Mouse (Mus musculus): ENCODE data around the gene Kcnc3. TPM values are rescaled to one million over a fixed set of nuclear protein-coding genes. Genes with fewer than 3 reads are reported as not detected.

Kcnc3 gene
- total RNA-seq, 1 experiment = 9.5 TPM

DNA sequence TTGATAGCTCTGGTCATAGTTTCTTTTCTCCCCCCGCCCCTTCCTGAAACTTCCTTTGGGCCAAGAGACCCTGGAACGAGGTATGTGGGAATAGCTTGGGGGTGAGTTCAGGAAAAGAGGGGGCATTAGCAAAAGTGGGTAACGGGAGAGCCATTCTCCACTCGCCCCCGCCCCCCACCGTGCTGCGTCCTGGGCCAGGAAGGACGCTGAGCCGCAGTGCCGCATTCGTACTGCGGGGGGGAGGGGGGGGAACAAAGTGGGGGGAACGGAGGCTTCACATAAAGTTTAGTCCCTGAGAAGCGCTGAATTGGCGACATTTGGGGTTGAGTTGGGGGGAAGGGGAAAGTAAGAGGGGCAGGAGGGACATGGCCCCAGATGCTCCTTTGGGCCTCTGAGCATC is 2.6 kb downstream of the Kcnc3 start:
- Histone ChIP-seq H3K4me1 (ENCODE audit: control insufficient read depth in 2 of 2, insufficient read depth in 2 of 2, low read length in 2 of 2, poor library complexity in 1 of 2) (peaks cover 6 to 32% of the 10 kb centered on the region in 2 experiments; a peak in 3 of 4 replicates), H3K4me3 (ENCODE audit: insufficient read depth in 1 of 2, low read depth in 1 of 2, low read length in 2 of 2, poor library complexity in 1 of 2, severe bottlenecking in 1 of 2) (peak overlapping the region in 1 of 2 experiments; percentile 40; a peak in 2 of 4 replicates), H3K27ac (ENCODE audit: insufficient read depth, low read depth, low read length, poor library complexity, severe bottlenecking) (no peak overlapping the region), H3K36me3 (ENCODE audit: control insufficient read depth, insufficient read depth, low read length, poor library complexity, severe bottlenecking) (peaks cover 14% of the 10 kb centered on the region), H3K9ac (ENCODE audit: insufficient read depth, low read depth, low read length, poor library complexity, severe bottlenecking) (0 out of 2 replicates have a peak overlapping the region, but pooled peaks have one; percentile 21), H3K9me3 (ENCODE audit: control insufficient read depth, insufficient read depth, low read depth, low read length) (no peaks in the 10 kb centered on the region)
- TF ChIP-seq HCFC1 (IDR thresholded peaks at IDR 0.05; ENCODE audit: borderline replicate concordance, insufficient read depth, low read length) (no peak), MAFK (IDR thresholded peaks at IDR 0.05; ENCODE audit: insufficient read depth, low read depth, low read length) (no peak), CHD2 (IDR thresholded peaks at IDR 0.05; ENCODE audit: low read depth, low read length) (no peak), ZNF384 (IDR thresholded peaks at IDR 0.05; ENCODE audit: low read depth, low read length) (no peak), ZC3H11A (IDR thresholded peaks at IDR 0.05; ENCODE audit: borderline replicate concordance, low read depth, low read length) (no peak)
- DNase-seq (ENCODE audit: low read depth, low spot score) = no peak
- in situ Hi-C loops (cut with MboI; ENCODE audit: low sequenced_read_pairs in 2 of 2, unreplicated experiment in 2 of 2) = no loop called here

DNA sequence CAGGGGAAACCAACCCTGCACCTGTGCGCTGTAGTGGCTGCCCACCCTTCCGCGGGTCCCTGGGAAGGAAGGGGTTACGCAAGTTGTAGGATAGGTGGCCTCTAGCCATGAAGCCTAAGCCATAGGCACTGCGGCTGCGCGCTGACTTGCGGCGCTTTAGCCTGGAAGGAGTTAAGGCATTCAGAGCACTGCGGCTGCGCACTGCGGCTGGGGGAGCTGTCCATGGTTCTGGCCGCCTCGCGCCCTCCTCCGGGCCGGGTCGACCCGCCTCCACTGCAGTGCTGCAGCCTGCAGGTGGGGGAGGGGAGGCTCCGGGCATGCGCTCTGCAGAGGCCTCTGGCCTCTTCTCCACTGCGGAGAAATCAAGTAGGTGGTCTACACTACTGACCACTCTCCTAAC is 3.3 kb downstream of the Kcnc3 start:
- H3K27ac ChIP-seq (ENCODE audit: insufficient read depth, low read depth, low read length, poor library complexity, severe bottlenecking) = no peak overlapping the region
- peak overlapping the region; percentile 12 to 36; a peak in 3 of 4 replicates for H3K4me3 ChIP-seq (ENCODE audit: insufficient read depth in 1 of 2, low read depth in 1 of 2, low read length in 2 of 2, poor library complexity in 1 of 2, severe bottlenecking in 1 of 2)
- in situ Hi-C loops (cut with MboI; ENCODE audit: low sequenced_read_pairs in 2 of 2, unreplicated experiment in 2 of 2) = no loop called here
- DNase-seq (ENCODE audit: low read depth, low spot score) = peak; percentile 77
- no peaks in the 10 kb centered on the region for H3K9me3 ChIP-seq (ENCODE audit: control insufficient read depth, insufficient read depth, low read depth, low read length)
- no peak for TF ChIP-seq HCFC1 (IDR thresholded peaks at IDR 0.05; ENCODE audit: borderline replicate concordance, insufficient read depth, low read length)
- TF ChIP-seq CHD2 (IDR thresholded peaks at IDR 0.05; ENCODE audit: low read depth, low read length) = peak; percentile 57; the same call in 1 of the 2 replicates
- H3K4me1 ChIP-seq (ENCODE audit: control insufficient read depth in 2 of 2, insufficient read depth in 2 of 2, low read length in 2 of 2, poor library complexity in 1 of 2) = peaks cover 6 to 30% of the 10 kb centered on the region in 2 experiments; a peak in 3 of 4 replicates
- no peak overlapping the region for H3K9ac ChIP-seq (ENCODE audit: insufficient read depth, low read depth, low read length, poor library complexity, severe bottlenecking)
- peaks cover 19% of the 10 kb centered on the region for H3K36me3 ChIP-seq (ENCODE audit: control insufficient read depth, insufficient read depth, low read length, poor library complexity, severe bottlenecking)

DNA sequence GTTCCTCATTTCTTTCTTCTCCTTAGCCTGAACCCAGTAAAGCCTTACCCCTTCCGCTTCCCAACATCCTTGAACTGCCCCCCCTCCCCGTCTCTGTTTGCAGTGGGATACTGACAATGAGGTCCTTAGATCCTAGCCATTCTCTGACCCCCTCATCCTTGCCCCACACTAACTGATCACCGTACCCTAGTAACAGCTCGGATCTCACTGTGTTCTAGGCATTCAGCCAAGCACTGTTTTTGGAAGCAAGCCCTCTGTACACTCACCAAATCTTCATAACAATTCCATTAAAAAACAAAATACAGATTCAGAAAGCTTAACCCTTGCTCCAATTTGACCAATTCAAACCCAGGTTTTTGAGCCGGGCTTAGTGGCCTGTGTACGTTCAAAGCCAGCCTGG is 3.8 kb downstream of the Kcnc3 start:
- Histone ChIP-seq H3K4me3 (ENCODE audit: insufficient read depth in 1 of 2, low read depth in 1 of 2, low read length in 2 of 2, poor library complexity in 1 of 2, severe bottlenecking in 1 of 2) (no peak overlapping the region), H3K36me3 (ENCODE audit: control insufficient read depth, insufficient read depth, low read length, poor library complexity, severe bottlenecking) (peaks cover 23% of the 10 kb centered on the region), H3K9ac (ENCODE audit: insufficient read depth, low read depth, low read length, poor library complexity, severe bottlenecking) (no peak overlapping the region), H3K9me3 (ENCODE audit: control insufficient read depth, insufficient read depth, low read depth, low read length) (no peaks in the 10 kb centered on the region), H3K4me1 (ENCODE audit: control insufficient read depth in 2 of 2, insufficient read depth in 2 of 2, low read length in 2 of 2, poor library complexity in 1 of 2) (peaks cover 6 to 30% of the 10 kb centered on the region in 2 experiments; a peak in 3 of 4 replicates), H3K27ac (ENCODE audit: insufficient read depth, low read depth, low read length, poor library complexity, severe bottlenecking) (no peak overlapping the region)
- no peak for DNase-seq (ENCODE audit: low read depth, low spot score)
- in situ Hi-C loops (cut with MboI; ENCODE audit: low sequenced_read_pairs in 2 of 2, unreplicated experiment in 2 of 2) = no loop called here
- TF ChIP-seq ZC3H11A (IDR thresholded peaks at IDR 0.05; ENCODE audit: borderline replicate concordance, low read depth, low read length) = no peak
- TF ChIP-seq CHD2 (IDR thresholded peaks at IDR 0.05; ENCODE audit: low read depth, low read length) = no peak
- TF ChIP-seq MAFK (IDR thresholded peaks at IDR 0.05; ENCODE audit: insufficient read depth, low read depth, low read length) = no peak
- no peak for TF ChIP-seq HCFC1 (IDR thresholded peaks at IDR 0.05; ENCODE audit: borderline replicate concordance, insufficient read depth, low read length)
- no peak for TF ChIP-seq ZNF384 (IDR thresholded peaks at IDR 0.05; ENCODE audit: low read depth, low read length)

DNA sequence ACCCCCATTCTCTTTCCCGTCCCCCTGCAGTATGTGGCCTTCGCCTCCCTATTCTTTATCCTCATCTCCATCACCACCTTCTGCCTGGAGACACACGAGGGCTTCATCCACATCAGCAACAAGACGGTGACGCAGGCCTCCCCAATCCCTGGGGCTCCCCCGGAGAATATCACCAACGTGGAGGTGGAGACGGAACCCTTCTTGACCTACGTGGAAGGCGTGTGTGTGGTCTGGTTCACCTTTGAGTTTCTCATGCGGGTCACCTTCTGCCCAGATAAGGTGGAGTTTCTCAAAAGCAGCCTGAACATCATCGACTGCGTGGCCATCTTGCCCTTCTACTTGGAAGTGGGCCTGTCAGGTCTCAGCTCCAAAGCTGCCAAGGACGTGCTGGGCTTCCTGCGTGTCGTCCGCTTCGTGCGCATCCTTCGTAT is 4.7 kb downstream of the Kcnc3 start:
- H3K9me3 ChIP-seq (ENCODE audit: control insufficient read depth, insufficient read depth, low read depth, low read length) = no peaks in the 10 kb centered on the region
- H3K4me3 ChIP-seq (ENCODE audit: insufficient read depth in 1 of 2, low read depth in 1 of 2, low read length in 2 of 2, poor library complexity in 1 of 2, severe bottlenecking in 1 of 2) = no peak overlapping the region
- DNase-seq (ENCODE audit: low read depth, low spot score) = no peak
- H3K9ac ChIP-seq (ENCODE audit: insufficient read depth, low read depth, low read length, poor library complexity, severe bottlenecking) = no peak overlapping the region
- H3K27ac ChIP-seq (ENCODE audit: insufficient read depth, low read depth, low read length, poor library complexity, severe bottlenecking) = no peak overlapping the region
- peaks cover 6 to 34% of the 10 kb centered on the region in 2 experiments; a peak in 3 of 4 replicates for H3K4me1 ChIP-seq (ENCODE audit: control insufficient read depth in 2 of 2, insufficient read depth in 2 of 2, low read length in 2 of 2, poor library complexity in 1 of 2)
- in situ Hi-C loops (cut with MboI; ENCODE audit: low sequenced_read_pairs in 2 of 2, unreplicated experiment in 2 of 2) = no loop called here
- TF ChIP-seq ZNF384 (IDR thresholded peaks at IDR 0.05; ENCODE audit: low read depth, low read length) (no peak), HCFC1 (IDR thresholded peaks at IDR 0.05; ENCODE audit: borderline replicate concordance, insufficient read depth, low read length) (no peak), MAFK (IDR thresholded peaks at IDR 0.05; ENCODE audit: insufficient read depth, low read depth, low read length) (no peak), CHD2 (IDR thresholded peaks at IDR 0.05; ENCODE audit: low read depth, low read length) (no peak), ZC3H11A (IDR thresholded peaks at IDR 0.05; ENCODE audit: borderline replicate concordance, low read depth, low read length) (no peak)
- H3K36me3 ChIP-seq (ENCODE audit: control insufficient read depth, insufficient read depth, low read length, poor library complexity, severe bottlenecking) = peaks cover 27% of the 10 kb centered on the region

DNA sequence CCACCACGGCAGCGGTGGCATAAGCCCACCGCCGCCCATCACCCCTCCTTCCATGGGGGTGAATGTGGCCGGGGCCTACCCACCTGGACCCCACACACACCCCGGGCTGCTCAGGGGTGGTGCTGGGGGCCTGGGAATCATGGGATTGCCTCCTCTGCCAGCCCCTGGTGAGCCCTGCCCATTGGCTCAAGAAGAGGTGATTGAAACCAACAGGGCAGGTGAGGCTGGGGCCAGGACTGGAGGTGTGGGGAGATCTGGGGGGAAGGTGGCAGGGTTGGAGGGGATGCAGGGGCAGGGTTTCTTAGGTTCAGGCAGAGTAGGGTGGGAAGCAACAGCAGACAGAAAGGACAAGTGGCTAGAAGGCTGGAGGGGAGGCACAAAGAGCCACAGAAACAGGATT is 5.6 kb downstream of the Kcnc3 start:
- Histone ChIP-seq H3K9me3 (ENCODE audit: control insufficient read depth, insufficient read depth, low read depth, low read length) (no peaks in the 10 kb centered on the region), H3K4me3 (ENCODE audit: insufficient read depth in 1 of 2, low read depth in 1 of 2, low read length in 2 of 2, poor library complexity in 1 of 2, severe bottlenecking in 1 of 2) (no peak overlapping the region), H3K36me3 (ENCODE audit: control insufficient read depth, insufficient read depth, low read length, poor library complexity, severe bottlenecking) (peaks cover 29% of the 10 kb centered on the region), H3K27ac (ENCODE audit: insufficient read depth, low read depth, low read length, poor library complexity, severe bottlenecking) (no peak overlapping the region), H3K9ac (ENCODE audit: insufficient read depth, low read depth, low read length, poor library complexity, severe bottlenecking) (no peak overlapping the region), H3K4me1 (ENCODE audit: control insufficient read depth in 2 of 2, insufficient read depth in 2 of 2, low read length in 2 of 2, poor library complexity in 1 of 2) (peaks cover 6 to 39% of the 10 kb centered on the region in 2 experiments; a peak in 3 of 4 replicates)
- no peak for TF ChIP-seq ZC3H11A (IDR thresholded peaks at IDR 0.05; ENCODE audit: borderline replicate concordance, low read depth, low read length)
- no peak for TF ChIP-seq CHD2 (IDR thresholded peaks at IDR 0.05; ENCODE audit: low read depth, low read length)
- no peak for TF ChIP-seq ZNF384 (IDR thresholded peaks at IDR 0.05; ENCODE audit: low read depth, low read length)
- TF ChIP-seq HCFC1 (IDR thresholded peaks at IDR 0.05; ENCODE audit: borderline replicate concordance, insufficient read depth, low read length) = no peak
- TF ChIP-seq MAFK (IDR thresholded peaks at IDR 0.05; ENCODE audit: insufficient read depth, low read depth, low read length) = no peak
- in situ Hi-C loops (cut with MboI; ENCODE audit: low sequenced_read_pairs in 2 of 2, unreplicated experiment in 2 of 2) = no loop called here
- DNase-seq (ENCODE audit: low read depth, low spot score) = no peak

Data from ES-E14 (cell line).